Mouse (Mus musculus): Measurements from ENCODE around the gene Hes6.

DNA sequence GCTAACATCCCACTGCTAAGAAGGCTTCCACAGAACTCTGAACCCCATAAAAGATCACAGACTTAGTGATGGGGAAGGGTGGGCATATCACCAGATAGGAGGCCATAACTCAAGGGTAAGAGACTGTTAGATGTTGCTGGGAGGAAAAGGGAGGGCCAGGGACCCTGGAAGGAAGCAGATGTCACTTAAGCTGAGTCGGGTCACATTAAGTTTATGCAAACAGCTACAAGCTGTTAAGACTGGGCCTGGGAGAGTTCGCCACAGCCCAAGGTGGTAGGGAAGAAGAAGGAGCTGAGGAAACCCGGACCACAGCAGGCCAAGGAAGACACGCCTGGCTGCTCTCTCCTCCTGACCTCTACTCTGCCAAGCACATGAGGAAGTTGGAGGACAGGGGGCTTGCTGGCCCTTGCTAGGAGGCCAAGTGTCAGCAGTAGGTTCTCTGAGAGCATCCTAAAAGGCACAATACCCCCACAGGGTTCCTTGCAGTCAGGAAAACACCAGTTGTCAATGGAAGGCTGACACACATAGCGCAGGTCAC is 37.8 kb upstream of the Hes6 start:
- TF ChIP-seq CTCF (IDR thresholded peaks at IDR 0.05; ENCODE audit: control insufficient read depth, insufficient read depth, insufficient replicate concordance, low read depth, low read length) (no peak), POLR2A (IDR thresholded peaks at IDR 0.05; ENCODE audit: control insufficient read depth, low read depth, low read length) (no peak)
